Mouse (Mus musculus) E14TG2a.4 (cell line): ENCODE measurements around the gene Cep152.

ENCODE experiments used
- CTCF ChIP-seq: conservative IDR thresholded peaks from 2 replicates; pipeline ENCODE4 v1.5.1; 2014; ENCODE audit warnings: low read length
- NANOG ChIP-seq: IDR thresholded peaks from 2 replicates; pipeline ENCODE4 v1.6.1; 2014; ENCODE audit warnings: borderline replicate concordance, low read length, mixed read lengths

DNA sequence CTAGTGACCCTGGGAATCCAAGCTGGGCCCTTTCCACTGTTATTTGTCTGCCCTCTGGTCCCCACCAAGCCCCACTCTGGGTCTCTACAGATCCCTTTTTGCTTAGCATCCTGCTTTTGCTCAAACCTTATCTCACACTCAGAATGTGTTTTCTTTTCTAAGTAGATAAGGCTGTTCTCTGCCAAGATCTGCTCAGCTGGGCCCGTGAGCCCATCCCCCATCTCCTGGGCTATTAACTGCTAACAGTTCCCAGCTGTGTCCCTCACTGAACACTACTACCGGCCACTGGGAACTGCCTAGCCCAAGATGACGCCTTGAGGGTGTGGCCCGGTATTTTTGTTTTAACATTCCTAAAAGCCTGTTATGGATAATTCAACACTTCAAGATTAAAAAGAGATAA is 108.3 kb downstream of the Cep152 start:
- TF ChIP-seq CTCF (no peak), NANOG (no peak)
